Mouse (Mus musculus) heart, postnatal 10 days (tissue): ENCODE data around the gene Vamp9. TPM values are rescaled to one million over a fixed set of nuclear protein-coding genes. Genes with fewer than 3 reads are reported as not detected.

Experiments used
- DNase-seq, 2 experiments: peaks; one replicate each; pipeline ENCODE4 v3.0.0; 2021
- intact Hi-C: fragments of 180-260 bp; cut with DNase I; formaldehyde crosslinking; loops from one replicate; pipeline ENCODE4 v1.15.1; 2025
- total RNA-seq, 2 experiments: library from RNA; stranded (reverse); gene quantifications; 2 replicates each; pipeline ENCODE4 v1.2.3; 2021

The Vamp9 gene
- total RNA-seq, 2 experiments from 2014 or later, result not detected

- no peak for DNase-seq
- intact Hi-C loops, result no loop called here
These were observed 35.2 kb downstream of the Vamp9 start for GRCm38 (mm10) chr5:99941273-99941672.

- intact Hi-C loops, result no loop called here
These were observed 35.9 kb downstream of the Vamp9 start for GRCm38 (mm10) chr5:99941776-99942502.

GRCm38 (mm10) chr5:99952513-99952912, 46.5 kb downstream of the Vamp9 start:
- intact Hi-C loops, result no loop called here
- DNase-seq, result no peak

More at GRCm38 (mm10) chr5:99941776-99942502, 35.9 kb downstream of the Vamp9 start:
- DNase-seq, result peak in 1 of 2 experiments; percentile 11

GRCm38 (mm10) chr5:99953883-99954282, 47.8 kb downstream of the Vamp9 start:
- intact Hi-C loops, result no loop called here
- DNase-seq, result no peak

GRCm38 (mm10) chr5:99958666-99959065, 52.6 kb downstream of the Vamp9 start:
- intact Hi-C loops, result no loop called here
- no peak for DNase-seq

- no peak for DNase-seq
- intact Hi-C loops, result no loop called here
These were observed 53.3 kb downstream of the Vamp9 start for GRCm38 (mm10) chr5:99959236-99959936.

- intact Hi-C loops, result no loop called here
- no peak for DNase-seq
These were observed 53.9 kb downstream of the Vamp9 start for GRCm38 (mm10) chr5:99959960-99960359.

- intact Hi-C loops, result loop anchor here (10.0 kb wide), 3 partner anchors 441 to 739 kb away; partner anchors contain the start of gene Sec31a
- peak; percentile 28 for DNase-seq
These were observed 67.9 kb downstream of the Vamp9 start for GRCm38 (mm10) chr5:99973941-99974340.

GRCm38 (mm10) chr5:99975061-99975460, 69.0 kb downstream of the Vamp9 start:
- no peak for DNase-seq
- intact Hi-C loops, result loop anchor here (10.0 kb wide), 3 partner anchors 440 to 740 kb away; partner anchors contain the start of gene Sec31a

GRCm38 (mm10) chr5:99975776-99976175, 69.7 kb downstream of the Vamp9 start:
- DNase-seq, result no peak
- intact Hi-C loops, result loop anchor here (10.0 kb wide), 3 partner anchors 439 to 741 kb away; partner anchors contain the start of gene Sec31a

- peak; percentile 13 to 26 for DNase-seq
- intact Hi-C loops, result loop anchor here (10.0 kb wide), 3 partner anchors 438 to 742 kb away; partner anchors contain the start of gene Sec31a
These were observed 70.4 kb downstream of the Vamp9 start for GRCm38 (mm10) chr5:99976334-99976955.

GRCm38 (mm10) chr5:99977516-99978301, 71.7 kb downstream of the Vamp9 start:
- intact Hi-C loops, result loop anchor here (10.0 kb wide), 3 partner anchors 437 to 743 kb away; partner anchors contain the start of gene Sec31a
- DNase-seq, result peak; percentile 87 to 88

- peak; percentile 94 to 95 for DNase-seq
- intact Hi-C loops, result loop anchor here (1.0 to 10.0 kb wide), 4 partner anchors 59 to 744 kb away; partner anchors contain the start of gene Sec31a
These were observed 72.8 kb downstream of the Vamp9 start, which contains the start of the genes Hnrnpd and 4930524J08Rik for GRCm38 (mm10) chr5:99978699-99979442. Hnrnpd (minus strand) TSS chr5:99978938. 4930524J08Rik (plus strand) TSS chr5:99979061.

- no peak for DNase-seq
- intact Hi-C loops, result no loop called here
These were observed 77.5 kb downstream of the Vamp9 start for GRCm38 (mm10) chr5:99983452-99984061.

- no peak for DNase-seq
- intact Hi-C loops, result no loop called here
These were observed 88.1 kb downstream of the Vamp9 start for GRCm38 (mm10) chr5:99994166-99994565.

- intact Hi-C loops, result no loop called here
- DNase-seq, result no peak
These were observed 88.6 kb downstream of the Vamp9 start for GRCm38 (mm10) chr5:99994680-99995079.

- no peak for DNase-seq
- intact Hi-C loops, result no loop called here
These were observed 94.0 kb downstream of the Vamp9 start for GRCm38 (mm10) chr5:100000048-100000447.

- no peak for DNase-seq
- intact Hi-C loops, result no loop called here
These were observed 94.4 kb downstream of the Vamp9 start for GRCm38 (mm10) chr5:100000500-100000899.
